Mouse (Mus musculus): ENCODE measurements around the gene Kdelr3. TPM values are rescaled to one million over a fixed set of nuclear protein-coding genes. Genes with fewer than 3 reads are reported as not detected.

The Kdelr3 gene
- polyA plus RNA-seq (2012; ENCODE audit: insufficient read depth, insufficient read length, missing spikeins): 2.2 and 3.0 TPM in 2 replicates

GRCm38 (mm10) chr15:79516171-79517096 is at the start of gene Kdelr3:
Kdelr3 (plus strand) TSS chr15:79516411.
- H3K4me3 ChIP-seq (ENCODE audit: insufficient read depth, low read depth, low read length): peak within 1 kb of the TSS; percentile 69
- no peak within 1 kb of the TSS for H3K27ac ChIP-seq (replicated peaks; ENCODE audit: low read depth, low read length)
- peaks cover 3% of the 10 kb centered on the region for H3K4me1 ChIP-seq (ENCODE audit: control insufficient read depth, insufficient read depth, insufficient read length, low read length)

GRCm38 (mm10) chr15:79466601-79467286 is 49.5 kb upstream of the Kdelr3 start:
- Histone ChIP-seq H3K27ac (replicated peaks; ENCODE audit: low read depth, low read length) (no peak overlapping the region), H3K4me1 (ENCODE audit: control insufficient read depth, insufficient read depth, insufficient read length, low read length) (no peaks in the 10 kb centered on the region), H3K4me3 (ENCODE audit: insufficient read depth, low read depth, low read length) (no peak overlapping the region)

GRCm38 (mm10) chr15:79469577-79469976 is 46.6 kb upstream of the Kdelr3 start:
- no peaks in the 10 kb centered on the region for H3K4me1 ChIP-seq (ENCODE audit: control insufficient read depth, insufficient read depth, insufficient read length, low read length)
- H3K4me3 ChIP-seq (ENCODE audit: insufficient read depth, low read depth, low read length): no peak overlapping the region
- no peak overlapping the region for H3K27ac ChIP-seq (replicated peaks; ENCODE audit: low read depth, low read length)

- no peaks in the 10 kb centered on the region for H3K4me1 ChIP-seq (ENCODE audit: control insufficient read depth, insufficient read depth, insufficient read length, low read length)
- H3K27ac ChIP-seq (replicated peaks; ENCODE audit: low read depth, low read length): no peak overlapping the region
- no peak overlapping the region for H3K4me3 ChIP-seq (ENCODE audit: insufficient read depth, low read depth, low read length)
These were observed 45.6 kb upstream of the Kdelr3 start for GRCm38 (mm10) chr15:79470583-79470982.

GRCm38 (mm10) chr15:79471095-79471494 is 45.1 kb upstream of the Kdelr3 start:
- no peaks in the 10 kb centered on the region for H3K4me1 ChIP-seq (ENCODE audit: control insufficient read depth, insufficient read depth, insufficient read length, low read length)
- H3K27ac ChIP-seq (replicated peaks; ENCODE audit: low read depth, low read length): no peak overlapping the region
- no peak overlapping the region for H3K4me3 ChIP-seq (ENCODE audit: insufficient read depth, low read depth, low read length)

- H3K4me1 ChIP-seq (ENCODE audit: control insufficient read depth, insufficient read depth, insufficient read length, low read length): no peaks in the 10 kb centered on the region
- no peak overlapping the region for H3K27ac ChIP-seq (replicated peaks; ENCODE audit: low read depth, low read length)
- H3K4me3 ChIP-seq (ENCODE audit: insufficient read depth, low read depth, low read length): no peak overlapping the region
These were observed 43.2 kb upstream of the Kdelr3 start for GRCm38 (mm10) chr15:79473042-79473441.

- Histone ChIP-seq H3K27ac (replicated peaks; ENCODE audit: low read depth, low read length) (no peak overlapping the region), H3K4me3 (ENCODE audit: insufficient read depth, low read depth, low read length) (no peak overlapping the region), H3K4me1 (ENCODE audit: control insufficient read depth, insufficient read depth, insufficient read length, low read length) (no peaks in the 10 kb centered on the region)
These were observed 42.4 kb upstream of the Kdelr3 start for GRCm38 (mm10) chr15:79473638-79474355.

GRCm38 (mm10) chr15:79477227-79477626 is 39.0 kb upstream of the Kdelr3 start:
- Histone ChIP-seq H3K4me1 (ENCODE audit: control insufficient read depth, insufficient read depth, insufficient read length, low read length) (no peaks in the 10 kb centered on the region), H3K27ac (replicated peaks; ENCODE audit: low read depth, low read length) (no peak overlapping the region), H3K4me3 (ENCODE audit: insufficient read depth, low read depth, low read length) (no peak overlapping the region)

GRCm38 (mm10) chr15:79481181-79481688 is 35.0 kb upstream of the Kdelr3 start:
- Histone ChIP-seq H3K4me1 (ENCODE audit: control insufficient read depth, insufficient read depth, insufficient read length, low read length) (no peaks in the 10 kb centered on the region), H3K4me3 (ENCODE audit: insufficient read depth, low read depth, low read length) (no peak overlapping the region), H3K27ac (replicated peaks; ENCODE audit: low read depth, low read length) (no peak overlapping the region)

GRCm38 (mm10) chr15:79489463-79489862 is 26.7 kb upstream of the Kdelr3 start:
- no peaks in the 10 kb centered on the region for H3K4me1 ChIP-seq (ENCODE audit: control insufficient read depth, insufficient read depth, insufficient read length, low read length)
- H3K27ac ChIP-seq (replicated peaks; ENCODE audit: low read depth, low read length): no peak overlapping the region
- H3K4me3 ChIP-seq (ENCODE audit: insufficient read depth, low read depth, low read length): no peak overlapping the region

- no peaks in the 10 kb centered on the region for H3K4me1 ChIP-seq (ENCODE audit: control insufficient read depth, insufficient read depth, insufficient read length, low read length)
- no peak overlapping the region for H3K27ac ChIP-seq (replicated peaks; ENCODE audit: low read depth, low read length)
These were observed 22.7 kb upstream of the Kdelr3 start for GRCm38 (mm10) chr15:79493527-79493926.

GRCm38 (mm10) chr15:79500110-79500509 is 16.1 kb upstream of the Kdelr3 start:
- Histone ChIP-seq H3K4me1 (ENCODE audit: control insufficient read depth, insufficient read depth, insufficient read length, low read length) (no peaks in the 10 kb centered on the region), H3K27ac (replicated peaks; ENCODE audit: low read depth, low read length) (no peak overlapping the region), H3K4me3 (ENCODE audit: insufficient read depth, low read depth, low read length) (no peak overlapping the region)

More at GRCm38 (mm10) chr15:79493527-79493926, 22.7 kb upstream of the Kdelr3 start:
- no peak overlapping the region for H3K4me3 ChIP-seq (ENCODE audit: insufficient read depth, low read depth, low read length)

GRCm38 (mm10) chr15:79502891-79503341 is 13.3 kb upstream of the Kdelr3 start:
- Histone ChIP-seq H3K4me1 (ENCODE audit: control insufficient read depth, insufficient read depth, insufficient read length, low read length) (no peaks in the 10 kb centered on the region), H3K4me3 (ENCODE audit: insufficient read depth, low read depth, low read length) (no peak overlapping the region), H3K27ac (replicated peaks; ENCODE audit: low read depth, low read length) (no peak overlapping the region)

GRCm38 (mm10) chr15:79503438-79503837 is 12.8 kb upstream of the Kdelr3 start:
- no peak overlapping the region for H3K4me3 ChIP-seq (ENCODE audit: insufficient read depth, low read depth, low read length)
- H3K4me1 ChIP-seq (ENCODE audit: control insufficient read depth, insufficient read depth, insufficient read length, low read length): no peaks in the 10 kb centered on the region
- H3K27ac ChIP-seq (replicated peaks; ENCODE audit: low read depth, low read length): no peak overlapping the region
